Mouse (Mus musculus): ENCODE results near the gene Pkig.

DNA sequence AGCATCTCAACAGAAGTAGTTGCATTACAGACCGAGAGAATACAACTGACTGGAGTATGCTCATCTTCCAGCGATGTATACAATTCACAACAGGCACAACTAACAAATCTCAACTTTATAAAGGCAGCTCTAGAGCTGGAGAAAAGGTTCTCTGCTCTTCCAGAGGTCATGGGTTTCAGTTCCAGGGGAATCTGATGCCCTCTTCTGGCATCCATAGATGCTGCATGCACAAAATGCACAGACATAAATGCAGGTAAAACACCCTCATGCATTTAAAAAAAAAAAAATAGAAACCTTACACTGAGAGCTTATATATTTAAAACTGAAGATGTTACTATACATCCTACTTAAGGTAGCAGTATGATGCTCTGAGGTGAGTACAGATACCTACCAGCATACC is 26.5 kb upstream of the Pkig start:
- no peak for TF ChIP-seq ZKSCAN1 (IDR thresholded peaks at IDR 0.05; ENCODE audit: borderline replicate concordance, low read depth, low read length)
- no peak for TF ChIP-seq MAX (IDR thresholded peaks at IDR 0.05; ENCODE audit: low read length)
- no peak for TF ChIP-seq CTCF (conservative IDR thresholded peaks at IDR 0.05 in 1 of 2, IDR thresholded peaks at IDR 0.05 in 1 of 2; ENCODE audit: low read depth in 2 of 2, low read length in 2 of 2)
- TF ChIP-seq TCF12 (IDR thresholded peaks at IDR 0.05; ENCODE audit: low read depth, low read length): no peak
- TF ChIP-seq CHD1 (IDR thresholded peaks at IDR 0.05; ENCODE audit: low read depth, low read length): no peak
- no peak for TF ChIP-seq POLR2AphosphoS2 (IDR thresholded peaks at IDR 0.05; ENCODE audit: low read depth, low read length)
- no peak; the same call in 1 of the 2 replicates for TF ChIP-seq POLR2A (IDR thresholded peaks at IDR 0.05; ENCODE audit: low read depth, low read length)

Data from CH12.LX (cell line).